Mouse (Mus musculus): ENCODE data around the gene Gmeb1. TPM values are rescaled to one million over a fixed set of nuclear protein-coding genes. Genes with fewer than 3 reads are reported as not detected.
A peak's percentile ranks its signal among the peaks of the same experiment; 100 is the strongest.

Gmeb1 gene
- polyA plus RNA-seq, 2 experiments from 2014 or later: 16.7 to 17.7 TPM

GRCm38 (mm10) chr4:132217781-132218180, 43.6 kb downstream of the Gmeb1 start:
- ATAC-seq: no peak

- no peak for ATAC-seq
Observed at GRCm38 (mm10) chr4:132216602-132217001, 44.8 kb downstream of the Gmeb1 start.

GRCm38 (mm10) chr4:132214847-132215246, 46.6 kb downstream of the Gmeb1 start:
- ATAC-seq: no peak

- ATAC-seq: peak; percentile 97
Observed at GRCm38 (mm10) chr4:132211953-132212734, 49.3 kb downstream of the Gmeb1 start, which contains the start of gene Ythdf2. TSS of gene Ythdf2 (minus strand) at chr4:132212303.

GRCm38 (mm10) chr4:132211091-132211942, 50.1 kb downstream of the Gmeb1 start:
- ATAC-seq: no peak

- ATAC-seq: no peak
Observed at GRCm38 (mm10) chr4:132210325-132210724, 51.1 kb downstream of the Gmeb1 start.

- ATAC-seq: no peak
Observed at GRCm38 (mm10) chr4:132209299-132209698, 52.1 kb downstream of the Gmeb1 start.

GRCm38 (mm10) chr4:132207280-132207679, 54.1 kb downstream of the Gmeb1 start:
- no peak for ATAC-seq

GRCm38 (mm10) chr4:132198771-132199170, 62.6 kb downstream of the Gmeb1 start:
- ATAC-seq: no peak

- ATAC-seq: peak; percentile 65
Observed at GRCm38 (mm10) chr4:132198285-132198712, 63.1 kb downstream of the Gmeb1 start.

- no peak for ATAC-seq
Observed at GRCm38 (mm10) chr4:132194975-132195374, 66.4 kb downstream of the Gmeb1 start.

GRCm38 (mm10) chr4:132194373-132194772, 67.0 kb downstream of the Gmeb1 start:
- no peak for ATAC-seq

GRCm38 (mm10) chr4:132187826-132188401, 73.5 kb downstream of the Gmeb1 start:
- ATAC-seq: no peak

- ATAC-seq: no peak
Observed at GRCm38 (mm10) chr4:132183162-132183561, 78.2 kb downstream of the Gmeb1 start.

- no peak for ATAC-seq
Observed at GRCm38 (mm10) chr4:132181721-132182658, 79.4 kb downstream of the Gmeb1 start.

- no peak for ATAC-seq
Observed at GRCm38 (mm10) chr4:132180710-132181109, 80.7 kb downstream of the Gmeb1 start.

GRCm38 (mm10) chr4:132178630-132179059, 82.8 kb downstream of the Gmeb1 start:
- peak; percentile 43 for ATAC-seq

GRCm38 (mm10) chr4:132176474-132176873, 84.9 kb downstream of the Gmeb1 start:
- no peak for ATAC-seq
